Mouse (Mus musculus): ENCODE results near the gene Aldoart1. TPM values are rescaled to one million over a fixed set of nuclear protein-coding genes. Genes with fewer than 3 reads are reported as not detected.

The Aldoart1 gene
- polyA plus RNA-seq (2014; fragmentation: Nextera tagmentation; extraction: Ambion mirVana) = not detected in 2 replicates

DNA sequence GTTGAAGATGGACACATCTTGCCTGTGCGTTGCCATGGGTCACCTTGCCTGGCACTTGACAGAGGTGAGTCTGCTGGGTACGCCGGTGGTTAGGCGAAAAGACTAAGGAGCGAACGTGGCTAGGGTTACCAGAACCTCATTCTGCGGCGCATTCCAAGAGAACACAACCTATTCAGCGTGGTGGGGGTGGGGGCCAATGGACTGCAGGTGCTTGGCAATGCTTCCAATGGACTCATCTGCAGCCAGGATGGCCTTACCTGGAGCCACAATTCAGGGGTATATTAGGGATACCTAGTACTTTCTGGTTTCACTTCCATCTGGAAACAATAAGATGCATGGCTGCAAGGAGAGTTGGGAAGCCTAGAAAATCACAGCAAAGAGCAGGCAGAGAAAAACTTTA, at the start of gene Aldoart1:
Aldoart1 (minus strand) TSS at position 101 of the 400 bp plus-strand sequence.
- Histone ChIP-seq H3K4me1 (ENCODE audit: control insufficient read depth, insufficient read depth, low read length) (no peaks in the 10 kb centered on the region), H3K9ac (replicated peaks; ENCODE audit: low read depth, low read length) (no peak within 1 kb of the TSS), H3K9me3 (ENCODE audit: control insufficient read depth, low read depth, low read length) (no peaks in the 10 kb centered on the region), H3K36me3 (ENCODE audit: control insufficient read depth, insufficient read depth, low read length) (no peaks in the 10 kb centered on the region), H3K4me3 (ENCODE audit: low read depth, low read length) (no peak within 1 kb of the TSS), H3K27ac (ENCODE audit: low read length) (no peak within 1 kb of the TSS), H3K4me2 (replicated peaks; ENCODE audit: low read depth, low read length) (no peak within 1 kb of the TSS), H3K27me3 (ENCODE audit: control insufficient read depth, insufficient read depth, low read length) (no peaks in the 10 kb centered on the region)
- 0 out of 2 replicates have a peak, but pooled peaks have one; percentile 2 for ATAC-seq (ENCODE audit: insufficient number of reproducible peaks, insufficient read depth, low FRiP score, low read depth)
- 93% methylated on average over 9 of the region's 9 CpGs for WGBS

DNA sequence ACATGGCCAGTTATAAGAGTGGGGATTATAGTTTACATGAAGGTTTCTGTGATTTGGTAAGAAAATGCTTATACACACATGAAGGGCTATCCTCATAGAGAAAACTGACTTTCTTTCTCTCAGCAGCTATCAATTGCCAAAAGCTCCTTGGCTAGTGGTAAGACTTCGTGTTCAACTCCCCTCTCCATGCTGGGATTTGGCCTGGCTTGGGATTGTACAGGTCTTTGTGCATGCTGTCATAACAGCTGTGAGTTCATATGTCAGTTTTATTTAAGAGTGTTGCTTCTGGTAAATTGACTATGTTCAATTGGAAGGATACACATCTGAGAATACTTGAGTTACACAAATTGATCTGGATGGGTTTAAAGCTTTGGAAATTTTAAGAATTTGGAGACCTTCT, 49.1 kb upstream of the Aldoart1 start:
- ATAC-seq (ENCODE audit: insufficient number of reproducible peaks, insufficient read depth, low FRiP score, low read depth) = no peak

DNA sequence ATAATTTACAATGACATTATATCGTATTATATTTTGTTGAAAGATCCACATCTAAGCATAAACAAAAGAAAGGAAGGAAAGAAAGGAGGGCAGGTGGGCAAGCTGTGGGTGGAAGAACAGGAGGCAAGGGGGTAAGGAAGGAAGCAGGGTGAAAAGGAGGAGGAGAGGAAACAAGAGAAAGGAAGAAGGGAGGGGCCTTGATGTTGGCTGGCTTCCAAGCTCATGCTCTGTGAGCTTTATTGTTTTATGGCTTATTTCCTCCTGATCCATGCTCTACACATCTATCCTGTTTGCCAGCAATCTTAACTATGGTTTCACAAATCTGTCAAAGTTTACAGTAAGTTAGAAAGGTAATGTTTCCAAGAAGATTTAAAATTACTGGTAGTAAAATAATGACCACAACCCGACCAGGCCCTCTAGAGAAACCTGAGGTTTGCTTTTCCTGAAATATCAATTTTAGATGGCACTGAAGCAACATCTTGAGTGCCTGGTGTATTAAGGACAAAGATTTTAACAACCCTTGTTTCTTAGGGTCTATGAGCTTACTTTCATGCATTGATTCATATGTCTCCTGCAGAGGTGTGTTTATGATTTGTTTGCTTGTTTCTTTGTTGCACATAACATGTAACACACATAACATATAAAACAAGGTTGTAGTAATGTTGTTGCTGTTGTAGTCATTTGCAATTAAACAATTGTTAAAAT, 13.1 kb upstream of the Aldoart1 start:
- Histone ChIP-seq H3K4me1 (ENCODE audit: control insufficient read depth, insufficient read depth, low read length) (no peaks in the 10 kb centered on the region), H3K36me3 (ENCODE audit: control insufficient read depth, insufficient read depth, low read length) (no peaks in the 10 kb centered on the region), H3K9me3 (ENCODE audit: control insufficient read depth, low read depth, low read length) (no peaks in the 10 kb centered on the region), H3K4me2 (replicated peaks; ENCODE audit: low read depth, low read length) (no peak overlapping the region), H3K27me3 (ENCODE audit: control insufficient read depth, insufficient read depth, low read length) (no peaks in the 10 kb centered on the region), H3K4me3 (ENCODE audit: low read depth, low read length) (no peak overlapping the region), H3K9ac (replicated peaks; ENCODE audit: low read depth, low read length) (no peak overlapping the region), H3K27ac (ENCODE audit: low read length) (no peak overlapping the region)
- peak; percentile 42; the same call in 1 of the 2 replicates for ATAC-seq (ENCODE audit: insufficient number of reproducible peaks, insufficient read depth, low FRiP score, low read depth)
- 56% methylated on average over 2 of the region's 2 CpGs for WGBS

More for the DNA sequence above, 49.1 kb upstream of the Aldoart1 start:
- WGBS = 71% methylated on average over 1 of the region's 1 CpGs
- no peaks in the 10 kb centered on the region for H3K36me3 ChIP-seq (ENCODE audit: control insufficient read depth, insufficient read depth, low read length)
- H3K4me3 ChIP-seq (ENCODE audit: low read depth, low read length) = no peak overlapping the region
- H3K27me3 ChIP-seq (ENCODE audit: control insufficient read depth, insufficient read depth, low read length) = no peaks in the 10 kb centered on the region
- no peak overlapping the region for H3K27ac ChIP-seq (ENCODE audit: low read length)
- no peaks in the 10 kb centered on the region for H3K9me3 ChIP-seq (ENCODE audit: control insufficient read depth, low read depth, low read length)
- no peaks in the 10 kb centered on the region for H3K4me1 ChIP-seq (ENCODE audit: control insufficient read depth, insufficient read depth, low read length)
- no peak overlapping the region for H3K4me2 ChIP-seq (replicated peaks; ENCODE audit: low read depth, low read length)
- no peak overlapping the region for H3K9ac ChIP-seq (replicated peaks; ENCODE audit: low read depth, low read length)

DNA sequence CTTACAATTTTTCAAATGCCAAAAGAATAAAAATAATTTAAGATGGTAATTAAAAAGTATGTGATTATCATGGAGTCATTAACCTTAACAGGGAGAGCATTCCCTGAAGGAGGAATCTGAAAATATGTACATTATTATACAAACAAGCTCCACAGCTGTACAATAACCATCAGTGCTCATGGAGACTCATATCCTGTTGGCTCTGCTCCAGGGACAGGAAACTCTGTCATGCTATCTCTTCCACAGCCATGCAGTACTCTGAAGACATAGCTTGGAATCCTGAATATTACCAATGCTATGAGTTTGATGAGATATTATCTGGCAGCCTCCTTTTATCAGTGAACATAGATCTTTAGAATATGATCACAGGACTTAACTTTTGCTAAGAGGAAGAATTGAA, 8.2 kb downstream of the Aldoart1 start:
- Histone ChIP-seq H3K4me3 (ENCODE audit: low read depth, low read length) (no peak overlapping the region), H3K36me3 (ENCODE audit: control insufficient read depth, insufficient read depth, low read length) (no peaks in the 10 kb centered on the region), H3K4me2 (replicated peaks; ENCODE audit: low read depth, low read length) (no peak overlapping the region), H3K4me1 (ENCODE audit: control insufficient read depth, insufficient read depth, low read length) (no peaks in the 10 kb centered on the region), H3K27ac (ENCODE audit: low read length) (no peak overlapping the region), H3K9ac (replicated peaks; ENCODE audit: low read depth, low read length) (no peak overlapping the region), H3K27me3 (ENCODE audit: control insufficient read depth, insufficient read depth, low read length) (no peaks in the 10 kb centered on the region), H3K9me3 (ENCODE audit: control insufficient read depth, low read depth, low read length) (no peaks in the 10 kb centered on the region)
- no peak for ATAC-seq (ENCODE audit: insufficient number of reproducible peaks, insufficient read depth, low FRiP score, low read depth)

DNA sequence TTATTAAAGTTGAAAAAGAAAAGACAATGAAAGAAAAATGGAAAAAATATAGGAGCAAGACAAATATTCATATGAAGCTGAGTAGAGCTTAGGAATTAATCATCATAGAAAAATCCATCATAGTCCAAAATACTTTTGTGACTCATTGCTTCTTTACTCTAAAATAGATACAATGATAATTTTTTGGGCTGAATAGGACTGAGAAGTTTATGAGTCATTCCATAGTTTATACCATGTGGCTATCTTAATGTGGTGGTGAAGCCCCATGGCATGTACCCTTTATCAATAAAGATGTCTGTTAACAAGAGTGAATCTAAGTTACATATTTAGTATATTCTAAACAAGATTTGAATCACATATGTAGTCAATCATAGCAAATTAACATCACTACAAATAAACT, 9.4 kb downstream of the Aldoart1 start:
- no peak for ATAC-seq (ENCODE audit: insufficient number of reproducible peaks, insufficient read depth, low FRiP score, low read depth)

DNA sequence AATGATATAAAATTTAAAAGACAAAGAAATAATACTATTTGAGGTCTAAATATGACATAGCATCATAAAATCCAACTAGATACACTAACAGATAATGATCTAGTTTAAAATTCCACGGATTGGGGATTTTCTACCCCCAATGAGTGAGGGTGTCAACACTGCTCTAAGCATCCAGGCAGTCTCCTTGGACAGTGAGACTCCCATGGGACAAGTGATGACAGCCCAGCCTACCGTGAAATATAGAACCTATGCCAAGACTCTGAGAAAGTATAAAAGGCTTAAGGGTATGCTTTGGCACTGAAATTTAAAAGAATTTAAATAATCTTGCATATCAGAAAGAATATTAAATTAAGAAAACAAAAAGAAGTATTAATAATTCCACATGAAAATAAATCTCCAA, 16.0 kb downstream of the Aldoart1 start:
- H3K4me3 ChIP-seq (ENCODE audit: low read depth, low read length) = no peak overlapping the region
- 68% methylated on average over 2 of the region's 2 CpGs for WGBS
- no peak overlapping the region for H3K9ac ChIP-seq (replicated peaks; ENCODE audit: low read depth, low read length)
- H3K4me2 ChIP-seq (replicated peaks; ENCODE audit: low read depth, low read length) = no peak overlapping the region
- no peaks in the 10 kb centered on the region for H3K4me1 ChIP-seq (ENCODE audit: control insufficient read depth, insufficient read depth, low read length)
- no peak overlapping the region for H3K27ac ChIP-seq (ENCODE audit: low read length)
- no peak for ATAC-seq (ENCODE audit: insufficient number of reproducible peaks, insufficient read depth, low FRiP score, low read depth)
- H3K9me3 ChIP-seq (ENCODE audit: control insufficient read depth, low read depth, low read length) = no peaks in the 10 kb centered on the region
- no peaks in the 10 kb centered on the region for H3K36me3 ChIP-seq (ENCODE audit: control insufficient read depth, insufficient read depth, low read length)
- H3K27me3 ChIP-seq (ENCODE audit: control insufficient read depth, insufficient read depth, low read length) = no peaks in the 10 kb centered on the region

More for the DNA sequence above, 9.4 kb downstream of the Aldoart1 start:
- no peaks in the 10 kb centered on the region for H3K4me1 ChIP-seq (ENCODE audit: control insufficient read depth, insufficient read depth, low read length)
- H3K27me3 ChIP-seq (ENCODE audit: control insufficient read depth, insufficient read depth, low read length) = no peaks in the 10 kb centered on the region
- H3K9me3 ChIP-seq (ENCODE audit: control insufficient read depth, low read depth, low read length) = no peaks in the 10 kb centered on the region
- H3K4me3 ChIP-seq (ENCODE audit: low read depth, low read length) = no peak overlapping the region
- H3K27ac ChIP-seq (ENCODE audit: low read length) = no peak overlapping the region
- no peak overlapping the region for H3K4me2 ChIP-seq (replicated peaks; ENCODE audit: low read depth, low read length)
- H3K36me3 ChIP-seq (ENCODE audit: control insufficient read depth, insufficient read depth, low read length) = no peaks in the 10 kb centered on the region
- no peak overlapping the region for H3K9ac ChIP-seq (replicated peaks; ENCODE audit: low read depth, low read length)

DNA sequence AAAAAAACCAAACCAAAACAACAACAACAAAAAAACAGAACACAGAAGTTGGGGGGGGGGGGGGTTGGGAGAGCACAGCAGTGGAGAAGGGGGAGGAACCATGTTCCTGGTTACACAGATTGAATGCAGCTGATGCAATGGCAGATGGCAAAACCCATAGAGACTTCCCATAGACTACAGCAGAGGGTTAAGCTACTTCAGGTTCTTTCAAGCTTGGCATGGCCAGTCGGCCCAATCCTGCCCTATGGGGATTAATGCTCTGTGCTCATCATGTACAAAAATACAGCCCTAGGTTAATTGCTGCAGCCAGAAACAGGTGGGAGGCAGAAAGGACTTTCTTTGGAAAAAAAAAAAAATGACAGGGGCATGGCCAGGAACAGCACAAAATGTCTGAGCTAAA, 17.0 kb downstream of the Aldoart1 start:
- H3K27me3 ChIP-seq (ENCODE audit: control insufficient read depth, insufficient read depth, low read length) = no peaks in the 10 kb centered on the region
- H3K9ac ChIP-seq (replicated peaks; ENCODE audit: low read depth, low read length) = no peak overlapping the region
- no peak for ATAC-seq (ENCODE audit: insufficient number of reproducible peaks, insufficient read depth, low FRiP score, low read depth)
- H3K27ac ChIP-seq (ENCODE audit: low read length) = no peak overlapping the region
- no peak overlapping the region for H3K4me3 ChIP-seq (ENCODE audit: low read depth, low read length)
- H3K9me3 ChIP-seq (ENCODE audit: control insufficient read depth, low read depth, low read length) = no peaks in the 10 kb centered on the region
- no peak overlapping the region for H3K4me2 ChIP-seq (replicated peaks; ENCODE audit: low read depth, low read length)
- WGBS = 67% methylated on average over 1 of the region's 1 CpGs
- H3K4me1 ChIP-seq (ENCODE audit: control insufficient read depth, insufficient read depth, low read length) = no peaks in the 10 kb centered on the region
- H3K36me3 ChIP-seq (ENCODE audit: control insufficient read depth, insufficient read depth, low read length) = no peaks in the 10 kb centered on the region

DNA sequence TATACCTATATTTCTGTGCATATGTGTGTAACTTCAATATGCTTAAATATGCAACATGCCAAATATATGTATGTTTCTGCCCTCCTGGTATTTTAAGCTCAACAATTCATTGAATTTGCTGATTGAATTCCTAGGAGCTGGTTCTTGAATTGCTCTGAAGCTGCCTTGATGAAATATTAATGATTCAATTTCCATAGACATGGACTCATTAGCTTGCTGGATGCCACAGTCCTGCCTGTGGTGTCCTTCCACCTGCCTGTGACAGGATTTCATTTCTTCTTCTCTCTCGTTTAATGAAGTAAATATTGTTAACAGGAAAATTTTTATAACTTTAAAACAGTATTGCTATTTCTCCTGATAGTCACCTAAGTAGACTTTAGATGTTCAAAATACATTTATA, 51.6 kb downstream of the Aldoart1 start:
- no peak for ATAC-seq (ENCODE audit: insufficient number of reproducible peaks, insufficient read depth, low FRiP score, low read depth)
- no peak overlapping the region for H3K27ac ChIP-seq (ENCODE audit: low read length)
- H3K4me1 ChIP-seq (ENCODE audit: control insufficient read depth, insufficient read depth, low read length) = no peaks in the 10 kb centered on the region
- no peak overlapping the region for H3K4me2 ChIP-seq (replicated peaks; ENCODE audit: low read depth, low read length)
- no peaks in the 10 kb centered on the region for H3K36me3 ChIP-seq (ENCODE audit: control insufficient read depth, insufficient read depth, low read length)
- H3K9ac ChIP-seq (replicated peaks; ENCODE audit: low read depth, low read length) = no peak overlapping the region
- 73% methylated on average over 1 of the region's 1 CpGs for WGBS
- H3K4me3 ChIP-seq (ENCODE audit: low read depth, low read length) = no peak overlapping the region
- H3K27me3 ChIP-seq (ENCODE audit: control insufficient read depth, insufficient read depth, low read length) = no peaks in the 10 kb centered on the region
- no peaks in the 10 kb centered on the region for H3K9me3 ChIP-seq (ENCODE audit: control insufficient read depth, low read depth, low read length)

All from stomach, embryonic 14.5 days (tissue).